Mouse (Mus musculus): ENCODE results near the gene Zdhhc3. TPM values are rescaled to one million over a fixed set of nuclear protein-coding genes. Genes with fewer than 3 reads are reported as not detected.

The Zdhhc3 gene
- polyA plus RNA-seq, 1 experiment from 2014 or later: 74.4 TPM

GRCm38 (mm10) chr9:123060172-123060571 is 52.8 kb downstream of the Zdhhc3 start:
- no peak overlapping the region for H3K4me3 ChIP-seq (replicated peaks)
- no peaks in the 10 kb centered on the region for H3K4me1 ChIP-seq (replicated peaks)
- H3K4me2 ChIP-seq: no peak overlapping the region
- H3K9me3 ChIP-seq: no peaks in the 10 kb centered on the region
- H3K36me3 ChIP-seq: no peaks in the 10 kb centered on the region
- H3K27ac ChIP-seq: no peak overlapping the region
- no peak for ATAC-seq (ENCODE audit: insufficient number of reproducible peaks, insufficient read depth, low FRiP score, low TSS enrichment, low read depth)
- H3K27me3 ChIP-seq: no peaks in the 10 kb centered on the region
- WGBS: 90% methylated on average over 3 of the region's 3 CpGs
- H3K9ac ChIP-seq (replicated peaks): no peak overlapping the region

GRCm38 (mm10) chr9:123058724-123059292 is 54.2 kb downstream of the Zdhhc3 start:
- no peaks in the 10 kb centered on the region for H3K4me1 ChIP-seq (replicated peaks)
- no peaks in the 10 kb centered on the region for H3K27me3 ChIP-seq
- ATAC-seq (ENCODE audit: insufficient number of reproducible peaks, insufficient read depth, low FRiP score, low TSS enrichment, low read depth): no peak
- no peak overlapping the region for H3K27ac ChIP-seq
- no peaks in the 10 kb centered on the region for H3K9me3 ChIP-seq
- no peak overlapping the region for H3K9ac ChIP-seq (replicated peaks)
- H3K4me3 ChIP-seq (replicated peaks): no peak overlapping the region
- H3K36me3 ChIP-seq: no peaks in the 10 kb centered on the region
- no peak overlapping the region for H3K4me2 ChIP-seq

GRCm38 (mm10) chr9:123047665-123048064 is 65.3 kb downstream of the Zdhhc3 start:
- Histone ChIP-seq H3K27ac (no peak overlapping the region), H3K4me3 (replicated peaks) (no peak overlapping the region), H3K9me3 (no peaks in the 10 kb centered on the region), H3K4me2 (no peak overlapping the region), H3K9ac (replicated peaks) (no peak overlapping the region), H3K27me3 (no peaks in the 10 kb centered on the region), H3K36me3 (no peaks in the 10 kb centered on the region), H3K4me1 (replicated peaks) (no peaks in the 10 kb centered on the region)
- WGBS: 92% methylated on average over 1 of the region's 1 CpGs
- ATAC-seq (ENCODE audit: insufficient number of reproducible peaks, insufficient read depth, low FRiP score, low TSS enrichment, low read depth): no peak

GRCm38 (mm10) chr9:123034426-123034825 is 78.6 kb downstream of the Zdhhc3 start, which contains the start of gene Tgm4:
TSS of gene Tgm4 (plus strand) at chr9:123034726.
- no peak for ATAC-seq (ENCODE audit: insufficient number of reproducible peaks, insufficient read depth, low FRiP score, low TSS enrichment, low read depth)
- WGBS: 86% methylated on average over 4 of the region's 4 CpGs

GRCm38 (mm10) chr9:123031496-123032246 is 81.3 kb downstream of the Zdhhc3 start:
- Histone ChIP-seq H3K27ac (no peak overlapping the region), H3K27me3 (no peaks in the 10 kb centered on the region), H3K4me2 (no peak overlapping the region), H3K36me3 (no peaks in the 10 kb centered on the region), H3K9me3 (no peaks in the 10 kb centered on the region), H3K9ac (replicated peaks) (no peak overlapping the region), H3K4me3 (replicated peaks) (no peak overlapping the region), H3K4me1 (replicated peaks) (no peaks in the 10 kb centered on the region)
- ATAC-seq (ENCODE audit: insufficient number of reproducible peaks, insufficient read depth, low FRiP score, low TSS enrichment, low read depth): no peak
- 80% methylated on average over 13 of the region's 13 CpGs for WGBS

More at GRCm38 (mm10) chr9:123034426-123034825, 78.6 kb downstream of the Zdhhc3 start, which contains the start of gene Tgm4:
- no peaks in the 10 kb centered on the region for H3K36me3 ChIP-seq
- H3K4me1 ChIP-seq (replicated peaks): no peaks in the 10 kb centered on the region
- no peak within 1 kb of the TSS for H3K4me3 ChIP-seq (replicated peaks)
- no peak within 1 kb of the TSS for H3K9ac ChIP-seq (replicated peaks)
- H3K27me3 ChIP-seq: no peaks in the 10 kb centered on the region
- no peak within 1 kb of the TSS for H3K27ac ChIP-seq
- H3K9me3 ChIP-seq: no peaks in the 10 kb centered on the region
- H3K4me2 ChIP-seq: no peak within 1 kb of the TSS

GRCm38 (mm10) chr9:123024201-123024600 is 88.8 kb downstream of the Zdhhc3 start:
- WGBS: 83% methylated on average over 2 of the region's 2 CpGs
- Histone ChIP-seq H3K36me3 (no peaks in the 10 kb centered on the region), H3K27ac (no peak overlapping the region), H3K4me3 (replicated peaks) (no peak overlapping the region), H3K4me1 (replicated peaks) (peaks cover 13% of the 10 kb centered on the region), H3K9me3 (no peaks in the 10 kb centered on the region), H3K9ac (replicated peaks) (no peak overlapping the region), H3K4me2 (no peak overlapping the region), H3K27me3 (no peaks in the 10 kb centered on the region)
- ATAC-seq (ENCODE audit: insufficient number of reproducible peaks, insufficient read depth, low FRiP score, low TSS enrichment, low read depth): no peak

- peak overlapping the region; percentile 68 for H3K4me3 ChIP-seq (replicated peaks)
- peak overlapping the region; percentile 69 for H3K4me2 ChIP-seq
- WGBS: 46% methylated on average over 16 of the region's 24 CpGs
- H3K27ac ChIP-seq: no peak overlapping the region
- ATAC-seq (ENCODE audit: insufficient number of reproducible peaks, insufficient read depth, low FRiP score, low TSS enrichment, low read depth): peak; percentile 52
- peaks cover 13% of the 10 kb centered on the region for H3K4me1 ChIP-seq (replicated peaks)
- no peaks in the 10 kb centered on the region for H3K9me3 ChIP-seq
- H3K36me3 ChIP-seq: peaks cover 19% of the 10 kb centered on the region
- H3K27me3 ChIP-seq: no peaks in the 10 kb centered on the region
- peak overlapping the region; percentile 80; the same call in 1 of the 2 replicates for H3K9ac ChIP-seq (replicated peaks)
Measured at GRCm38 (mm10) chr9:123021636-123022379, 91.2 kb downstream of the Zdhhc3 start.

GRCm38 (mm10) chr9:123020995-123021631 is 91.9 kb downstream of the Zdhhc3 start, which contains the start of gene Tmem42:
TSS of gene Tmem42 (plus strand) at chr9:123021326.
- peak; percentile 98 for ATAC-seq (ENCODE audit: insufficient number of reproducible peaks, insufficient read depth, low FRiP score, low TSS enrichment, low read depth)
- under 1% methylated on average over 57 of the region's 69 CpGs for WGBS
- peak within 1 kb of the TSS; percentile 68 for H3K4me3 ChIP-seq (replicated peaks)
- H3K27me3 ChIP-seq: no peaks in the 10 kb centered on the region
- peaks cover 26% of the 10 kb centered on the region for H3K36me3 ChIP-seq
- no peaks in the 10 kb centered on the region for H3K9me3 ChIP-seq
- peak within 1 kb of the TSS; percentile 97 for H3K27ac ChIP-seq
- H3K4me2 ChIP-seq: peak within 1 kb of the TSS; percentile 69
- peak within 1 kb of the TSS; percentile 80 for H3K9ac ChIP-seq (replicated peaks)
- peaks cover 13% of the 10 kb centered on the region for H3K4me1 ChIP-seq (replicated peaks)

Other genes with a start within 250 kb of the Zdhhc3 start
- gene Zfp445, start 247.2 kb downstream of the Zdhhc3 start, polyA plus RNA-seq (2016; fragmentation: Nextera tagmentation; extraction: Ambion mirVana): 107 and 109 TPM in 2 replicates
- 4.1 and 4.8 TPM in 2 replicates for gene Zkscan7, start 227.5 kb downstream of the Zdhhc3 start, polyA plus RNA-seq (2016; fragmentation: Nextera tagmentation; extraction: Ambion mirVana)
- gene Zfp105, start 190.1 kb downstream of the Zdhhc3 start, polyA plus RNA-seq (2016; fragmentation: Nextera tagmentation; extraction: Ambion mirVana): 34.4 and 35.8 TPM in 2 replicates
- gene 1110059G10Rik, start 162.2 kb downstream of the Zdhhc3 start, polyA plus RNA-seq (2016; fragmentation: Nextera tagmentation; extraction: Ambion mirVana): 32.7 and 34.8 TPM in 2 replicates
- 75.4 and 86.7 TPM in 2 replicates for gene Kif15, start 162.2 kb downstream of the Zdhhc3 start, polyA plus RNA-seq (2016; fragmentation: Nextera tagmentation; extraction: Ambion mirVana)
- gene Tmem42, start 91.9 kb downstream of the Zdhhc3 start, polyA plus RNA-seq (2016; fragmentation: Nextera tagmentation; extraction: Ambion mirVana): 15.9 and 19.5 TPM in 2 replicates
- 0.47 and 0.51 TPM in 2 replicates for gene Tgm4, start 78.5 kb downstream of the Zdhhc3 start, polyA plus RNA-seq (2016; fragmentation: Nextera tagmentation; extraction: Ambion mirVana)
- 85.7 and 88.2 TPM in 2 replicates for gene Exosc7, start within 50 bp of the Zdhhc3 start, polyA plus RNA-seq (2016; fragmentation: Nextera tagmentation; extraction: Ambion mirVana)
- gene Clec3b, start 37.7 kb upstream of the Zdhhc3 start, polyA plus RNA-seq (2016; fragmentation: Nextera tagmentation; extraction: Ambion mirVana): not detected in 2 replicates
- 3.6 and 3.8 TPM in 2 replicates for gene Cdcp1, start 102.8 kb upstream of the Zdhhc3 start, polyA plus RNA-seq (2016; fragmentation: Nextera tagmentation; extraction: Ambion mirVana)
- gene Tmem158, start 147.6 kb upstream of the Zdhhc3 start, polyA plus RNA-seq (2016; fragmentation: Nextera tagmentation; extraction: Ambion mirVana): 15.3 and 17.0 TPM in 2 replicates